Mouse (Mus musculus) hindbrain, embryonic 15.5 days (tissue): Measurements from ENCODE around the gene Basp1. TPM values are rescaled to one million over a fixed set of nuclear protein-coding genes. Genes with fewer than 3 reads are reported as not detected.
"Not testable (repeated sequence)": the region's sequence is repeated elsewhere in the genome, so short reads cannot be mapped to it uniquely, and the experiment has no call there.

ENCODE experiments used
- ATAC-seq: fragments of 200-750 bp; cut with Nextera tagmentation; 2 replicates; pipeline ENCODE4 v1.8.0; 2017; ENCODE audit warnings: low read depth, moderate number of reproducible peaks, moderate TSS enrichment; ENCODE audit not compliant: low FRiP score
- H3K27ac ChIP-seq: fragments of 300-500 bp; sonication (generic); replicated peaks from 2 replicates; pipeline ENCODE4 v1.5.1; 2015; ENCODE audit warnings: mild to moderate bottlenecking, inconsistent platforms
- H3K27me3 ChIP-seq: fragments of 300-500 bp; sonication (generic); 2 replicates; pipeline ENCODE4 v1.6.1; 2015; ENCODE audit warnings: control low read depth, inconsistent platforms
- H3K36me3 ChIP-seq: fragments of 300-500 bp; sonication (generic); 2 replicates; pipeline ENCODE4 v1.6.1; 2015; ENCODE audit warnings: control low read depth, inconsistent platforms
- H3K4me1 ChIP-seq: fragments of 300-500 bp; sonication (generic); replicated peaks from 2 replicates; pipeline ENCODE4 v1.6.1; 2015; ENCODE audit warnings: control low read depth, inconsistent platforms
- H3K4me2 ChIP-seq: fragments of 300-500 bp; sonication (generic); 2 replicates; pipeline ENCODE4 v1.6.1; 2015; ENCODE audit warnings: moderate library complexity, mild to moderate bottlenecking, inconsistent platforms
- H3K4me3 ChIP-seq: fragments of 300-500 bp; sonication (generic); 2 replicates; pipeline ENCODE4 v1.5.1; 2015; ENCODE audit warnings: mild to moderate bottlenecking, inconsistent platforms
- H3K9ac ChIP-seq: fragments of 300-500 bp; sonication (generic); 2 replicates; pipeline ENCODE4 v1.6.1; 2015; ENCODE audit warnings: inconsistent platforms
- H3K9me3 ChIP-seq: fragments of 300-500 bp; sonication (generic); 2 replicates; pipeline ENCODE4 v1.6.1; 2016; ENCODE audit warnings: control low read depth, inconsistent platforms
- WGBS: fragments of 180-500 bp; shearing (Covaris S2); methylation state at CpG from one replicate; pipeline ENCODE4 v1.1.7; 2015; 5-methylcytosine and 5-hydroxymethylcytosine counted together
- polyA plus RNA-seq: library from polyadenylated mRNA; unstranded; fragments of >200 nt; fragmentation: Nextera tagmentation; extraction: Ambion mirVana; gene quantifications from 2 replicates; pipeline ENCODE4 v1.2.1, GENCODE M21; 2015

Basp1 gene
- polyA plus RNA-seq, result 376 and 413 TPM in 2 replicates

DNA sequence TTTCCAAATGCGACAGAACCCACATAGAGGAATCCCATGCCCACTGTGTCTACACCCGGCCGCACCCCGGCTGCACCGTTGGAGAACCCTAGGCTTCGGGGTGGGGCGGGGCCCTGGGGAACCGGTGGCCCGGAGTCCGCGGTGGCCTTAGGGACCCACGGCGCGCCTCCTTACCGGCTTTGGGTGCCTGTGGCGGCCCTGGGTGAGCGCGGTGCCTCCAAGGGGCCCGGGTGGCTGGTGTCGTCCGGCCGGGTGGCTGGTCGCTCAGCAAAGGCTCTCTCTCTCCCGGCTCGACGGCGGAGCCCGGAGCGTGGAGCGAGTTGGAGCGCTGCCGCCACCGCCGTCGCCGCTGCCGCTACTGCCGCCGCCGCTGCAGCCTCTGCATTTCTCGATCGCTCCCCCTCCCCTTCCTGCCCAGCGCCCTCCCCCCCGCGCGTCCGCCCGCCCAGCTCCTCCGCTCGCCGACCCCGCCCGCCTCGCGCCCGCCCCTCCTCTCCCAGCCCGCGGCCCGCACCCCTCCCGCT lies at the start of gene Basp1:
Gene Basp1 (minus strand): TSS at position 387 of the 524 bp plus-strand sequence.
- Histone ChIP-seq H3K9ac (peak within 1 kb of the TSS; percentile 100), H3K36me3 (no peaks in the 10 kb centered on the region), H3K4me3 (peak within 1 kb of the TSS; percentile 100), H3K27me3 (no peaks in the 10 kb centered on the region), H3K9me3 (no peaks in the 10 kb centered on the region), H3K4me1 (peaks cover 34% of the 10 kb centered on the region), H3K4me2 (peak within 1 kb of the TSS; percentile 88), H3K27ac (peak within 1 kb of the TSS; percentile 100)
- peak; percentile 65 for ATAC-seq
- WGBS, result under 1% methylated on average over 30 of the region's 60 CpGs

DNA sequence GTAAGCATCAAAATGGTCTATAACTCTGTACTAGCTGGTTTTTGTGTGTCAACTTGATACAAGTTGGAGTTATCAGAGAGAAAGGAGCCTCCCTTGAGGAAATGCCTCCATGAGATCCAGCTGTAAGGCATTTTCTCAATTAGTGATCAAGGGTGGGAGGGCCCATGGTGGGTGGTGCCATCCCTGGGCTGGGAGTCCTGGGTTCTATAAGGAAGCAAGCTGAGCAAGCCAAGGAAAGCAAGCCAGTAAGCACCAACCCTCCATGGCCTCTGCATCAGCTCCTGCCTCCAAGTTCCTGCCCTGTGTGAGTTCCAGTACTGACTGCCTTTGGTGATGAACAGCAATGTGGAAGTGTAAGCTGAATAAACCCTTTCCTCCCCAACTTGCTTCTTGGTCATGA lies 49.5 kb upstream of the Basp1 start:
- H3K9me3 ChIP-seq, H3K27me3 ChIP-seq, H3K4me2 ChIP-seq, H3K36me3 ChIP-seq, H3K4me1 ChIP-seq, H3K27ac ChIP-seq, ATAC-seq, H3K4me3 ChIP-seq, H3K9ac ChIP-seq: not testable (repeated sequence)

DNA sequence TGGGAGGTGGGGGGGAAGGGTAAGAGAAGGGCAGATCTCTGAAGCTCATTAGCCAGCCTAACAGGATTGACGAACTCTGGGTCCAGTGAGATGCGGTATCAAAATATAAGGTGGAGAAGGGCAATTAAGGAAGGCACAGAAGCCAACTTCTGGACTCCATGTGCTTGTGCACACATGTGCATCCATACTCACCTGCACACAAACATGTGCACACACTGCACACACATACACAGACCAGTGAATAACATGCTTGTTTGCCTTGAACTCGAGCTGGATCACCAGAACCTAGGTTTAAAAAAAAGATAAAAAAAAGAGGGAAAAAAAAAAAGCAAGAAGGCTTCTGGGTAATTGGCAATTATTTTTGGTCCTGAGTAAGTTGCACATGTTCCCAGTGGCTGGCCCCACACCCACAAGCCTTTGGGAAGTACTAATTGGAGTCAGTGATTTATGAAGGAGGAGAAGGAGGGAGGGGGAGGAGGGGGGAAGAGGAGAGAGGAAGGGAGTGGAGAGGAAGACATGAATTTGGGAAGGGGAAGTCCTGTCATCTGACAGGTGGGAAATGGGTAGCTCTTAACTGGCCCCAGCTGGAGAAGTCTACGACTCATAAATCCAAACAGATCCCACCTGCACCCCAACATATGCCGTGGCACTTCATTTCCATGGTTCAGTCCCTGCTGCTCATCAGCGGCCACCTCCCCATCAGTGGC lies 48.6 kb upstream of the Basp1 start:
- H3K4me3 ChIP-seq, result no peak overlapping the region
- H3K9me3 ChIP-seq, result no peaks in the 10 kb centered on the region
- no peaks in the 10 kb centered on the region for H3K4me1 ChIP-seq
- no peak overlapping the region for H3K9ac ChIP-seq
- H3K4me2 ChIP-seq, result no peak overlapping the region
- no peaks in the 10 kb centered on the region for H3K36me3 ChIP-seq
- 73% methylated on average over 6 of the region's 6 CpGs for WGBS
- H3K27me3 ChIP-seq, result no peaks in the 10 kb centered on the region
- no peak for ATAC-seq
- H3K27ac ChIP-seq, result no peak overlapping the region

DNA sequence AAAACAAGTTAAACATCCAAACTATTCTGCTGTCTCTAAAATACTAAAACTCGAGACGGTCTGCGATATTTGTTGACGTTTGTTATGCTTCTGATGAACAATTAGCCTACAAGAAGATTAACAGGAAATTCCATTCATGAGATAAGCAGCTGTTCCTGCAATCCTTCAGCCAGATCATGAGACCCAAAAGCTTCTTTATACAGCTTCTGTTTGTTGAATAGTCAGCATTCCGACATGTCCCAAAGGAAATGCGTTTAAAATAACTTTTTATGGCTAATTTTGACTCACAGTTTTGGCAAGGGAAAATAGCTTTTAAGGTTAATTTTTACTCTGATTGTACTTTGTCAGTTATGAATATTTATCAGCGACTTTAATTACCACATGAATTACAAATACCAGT lies 46.3 kb upstream of the Basp1 start:
- Histone ChIP-seq H3K27ac (no peak overlapping the region), H3K9ac (no peak overlapping the region), H3K4me1 (no peaks in the 10 kb centered on the region), H3K27me3 (no peaks in the 10 kb centered on the region), H3K9me3 (no peaks in the 10 kb centered on the region), H3K4me2 (no peak overlapping the region), H3K4me3 (no peak overlapping the region), H3K36me3 (no peaks in the 10 kb centered on the region)
- ATAC-seq, result no peak
- 62% methylated on average over 7 of the region's 7 CpGs for WGBS

DNA sequence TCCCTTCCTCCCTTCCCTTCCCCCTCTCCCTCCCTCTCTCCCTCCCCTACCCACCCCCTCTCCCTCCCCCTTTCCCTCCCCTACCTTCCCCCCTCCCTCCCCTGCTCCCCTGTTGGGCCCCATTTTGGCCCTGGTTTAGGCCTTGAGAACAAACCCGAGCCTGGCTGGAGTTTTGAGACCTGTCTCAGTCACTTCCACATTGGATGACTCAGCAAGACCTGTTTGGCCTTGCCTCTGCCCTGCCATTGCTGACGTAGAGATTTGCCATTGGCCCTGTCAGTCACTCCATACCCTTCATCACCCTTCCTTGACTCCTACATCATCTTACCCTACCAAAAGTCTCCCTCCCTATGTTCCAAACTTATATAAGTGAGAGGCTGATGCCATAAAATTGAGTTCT lies 43.9 kb upstream of the Basp1 start:
- ATAC-seq, result no peak
- no peaks in the 10 kb centered on the region for H3K9me3 ChIP-seq
- no peak overlapping the region for H3K4me3 ChIP-seq
- H3K9ac ChIP-seq, result no peak overlapping the region
- WGBS, result 80% methylated on average over 2 of the region's 2 CpGs
- H3K4me2 ChIP-seq, result no peak overlapping the region
- H3K36me3 ChIP-seq, result no peaks in the 10 kb centered on the region
- H3K27ac ChIP-seq, result no peak overlapping the region
- H3K27me3 ChIP-seq, result no peaks in the 10 kb centered on the region
- no peaks in the 10 kb centered on the region for H3K4me1 ChIP-seq

DNA sequence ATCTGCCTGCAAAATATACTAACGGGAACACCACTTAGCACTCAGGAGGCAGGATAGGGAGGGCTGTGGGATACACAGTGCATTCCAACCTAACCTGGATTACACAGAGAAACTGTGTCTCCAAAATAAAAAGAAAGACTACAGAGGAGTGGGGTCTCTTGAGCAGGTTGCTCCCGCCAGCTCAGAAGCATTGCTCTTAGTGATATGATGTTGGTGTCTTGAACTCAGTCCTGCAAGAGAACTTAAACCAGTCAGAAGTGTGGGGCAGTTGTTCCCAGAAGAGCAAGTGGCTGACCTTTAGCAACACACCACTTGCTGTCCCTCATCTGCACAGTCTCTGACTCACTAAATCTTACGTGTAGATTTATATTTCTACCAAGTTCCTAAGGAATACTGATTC lies 40.0 kb upstream of the Basp1 start:
- no peak overlapping the region for H3K4me2 ChIP-seq
- H3K4me1 ChIP-seq, result no peaks in the 10 kb centered on the region
- H3K36me3 ChIP-seq, result no peaks in the 10 kb centered on the region
- no peak overlapping the region for H3K9ac ChIP-seq
- WGBS, result 85% methylated on average over 3 of the region's 3 CpGs
- no peak overlapping the region for H3K27ac ChIP-seq
- H3K9me3 ChIP-seq, result no peaks in the 10 kb centered on the region
- H3K27me3 ChIP-seq, result no peaks in the 10 kb centered on the region
- no peak overlapping the region for H3K4me3 ChIP-seq
- no peak for ATAC-seq

DNA sequence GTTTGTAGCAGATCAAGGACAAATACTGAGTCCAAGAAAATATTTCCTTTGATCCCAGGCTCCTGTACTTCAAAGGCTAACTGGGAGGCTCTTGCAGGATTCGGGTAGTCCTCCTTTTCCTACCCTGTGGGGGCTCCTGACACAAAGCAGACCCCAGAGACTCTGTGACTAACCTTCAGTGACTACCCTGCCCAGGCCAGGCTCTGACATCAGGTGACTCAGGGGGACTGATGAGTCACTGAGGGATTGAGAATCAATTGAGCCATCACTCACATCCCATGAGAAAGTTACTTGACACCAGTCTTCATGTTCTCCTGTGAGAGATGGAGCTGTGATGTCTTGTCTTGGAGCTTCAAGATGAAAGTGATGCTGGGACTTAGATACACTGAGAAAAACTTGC lies 35.8 kb upstream of the Basp1 start:
- Histone ChIP-seq H3K36me3 (no peaks in the 10 kb centered on the region), H3K27ac (no peak overlapping the region), H3K27me3 (no peaks in the 10 kb centered on the region), H3K4me3 (no peak overlapping the region), H3K4me1 (peaks cover 9% of the 10 kb centered on the region; the same call in 1 of the 2 replicates), H3K9ac (no peak overlapping the region), H3K9me3 (no peaks in the 10 kb centered on the region), H3K4me2 (no peak overlapping the region)
- no peak for ATAC-seq
- 38% methylated on average over 1 of the region's 1 CpGs for WGBS

DNA sequence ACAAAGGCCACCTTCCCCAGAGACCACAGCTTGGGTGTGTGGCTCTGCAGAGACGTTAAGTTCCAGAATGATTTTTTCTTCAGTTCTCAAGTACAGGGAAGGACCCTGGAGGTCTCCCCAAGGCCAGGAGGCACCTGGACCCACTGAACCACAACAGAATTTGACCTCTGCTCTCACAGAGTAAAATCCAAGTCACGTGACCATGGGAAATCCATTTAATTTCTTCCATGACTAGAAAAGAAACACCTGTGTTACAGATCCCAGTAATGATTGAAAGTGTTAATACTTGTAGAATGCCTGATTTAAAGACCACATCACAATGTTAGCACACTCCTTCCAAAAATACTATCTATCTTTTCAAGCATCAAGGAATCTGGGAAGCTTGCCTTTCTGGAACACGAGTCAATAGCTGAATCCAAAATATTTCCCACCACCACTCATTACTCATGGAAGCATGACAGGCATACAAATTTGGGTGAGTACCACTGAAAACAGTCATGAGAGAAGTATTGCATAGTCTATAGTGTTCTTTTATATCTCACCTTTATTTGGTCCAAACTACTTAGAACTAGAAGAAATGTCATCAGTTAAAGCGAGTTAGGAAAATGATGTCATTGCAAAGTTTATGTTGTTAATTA lies 35.3 kb upstream of the Basp1 start:
- WGBS, result 77% methylated on average over 4 of the region's 4 CpGs
- no peak overlapping the region for H3K9ac ChIP-seq
- no peaks in the 10 kb centered on the region for H3K36me3 ChIP-seq
- no peak overlapping the region for H3K4me2 ChIP-seq
- peaks cover 9% of the 10 kb centered on the region; the same call in 1 of the 2 replicates for H3K4me1 ChIP-seq
- no peak overlapping the region for H3K4me3 ChIP-seq
- ATAC-seq, result no peak
- H3K27me3 ChIP-seq, result no peaks in the 10 kb centered on the region
- H3K9me3 ChIP-seq, result no peaks in the 10 kb centered on the region
- no peak overlapping the region for H3K27ac ChIP-seq

DNA sequence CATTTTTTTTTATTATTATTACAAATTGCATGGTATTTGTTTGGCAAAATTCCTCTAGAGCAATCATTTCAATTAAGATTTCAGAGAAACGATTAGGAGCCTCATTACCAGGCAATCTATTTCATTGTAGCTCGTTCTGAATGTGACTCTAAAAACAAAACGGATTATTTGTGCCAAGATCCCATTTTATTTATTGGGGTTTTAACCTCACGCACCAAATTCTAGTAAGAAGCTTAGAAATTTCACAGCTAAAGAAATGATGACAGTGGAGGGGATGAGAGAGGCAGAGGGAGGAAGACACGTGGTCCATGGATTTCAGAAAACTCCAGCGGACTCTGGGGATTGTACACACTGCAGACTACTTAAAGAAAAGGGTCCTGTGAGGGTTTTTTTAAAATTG lies 33.6 kb upstream of the Basp1 start:
- WGBS, result 65% methylated on average over 6 of the region's 6 CpGs
- H3K9me3 ChIP-seq, result no peaks in the 10 kb centered on the region
- ATAC-seq, result no peak
- no peak overlapping the region for H3K27ac ChIP-seq
- no peak overlapping the region for H3K4me2 ChIP-seq
- H3K4me3 ChIP-seq, result no peak overlapping the region
- H3K9ac ChIP-seq, result no peak overlapping the region
- peaks cover 9% of the 10 kb centered on the region; the same call in 1 of the 2 replicates for H3K4me1 ChIP-seq
- no peaks in the 10 kb centered on the region for H3K36me3 ChIP-seq
- no peaks in the 10 kb centered on the region for H3K27me3 ChIP-seq

DNA sequence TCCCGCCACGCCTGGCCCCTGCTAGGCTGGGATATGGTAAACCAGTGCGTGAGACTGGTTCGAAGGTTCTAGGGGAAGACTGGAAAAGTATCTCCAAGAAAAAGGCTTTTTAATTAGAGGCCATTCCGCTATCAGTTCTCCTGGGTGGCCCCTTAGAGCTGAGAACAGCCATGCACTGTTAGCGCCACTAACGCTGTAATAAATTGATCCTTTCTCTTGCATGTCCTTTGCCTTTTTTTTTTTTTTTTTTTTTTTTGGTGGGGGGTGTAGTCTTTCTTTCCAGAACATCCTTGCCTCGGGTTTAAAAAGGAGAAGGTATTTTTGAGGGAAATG lies 32.6 kb upstream of the Basp1 start:
- no peaks in the 10 kb centered on the region for H3K9me3 ChIP-seq
- no peak for ATAC-seq
- H3K36me3 ChIP-seq, result no peaks in the 10 kb centered on the region
- peak overlapping the region; percentile 40 for H3K4me2 ChIP-seq
- H3K4me3 ChIP-seq, result no peak overlapping the region
- H3K27me3 ChIP-seq, result no peaks in the 10 kb centered on the region
- no peak overlapping the region for H3K9ac ChIP-seq
- H3K27ac ChIP-seq, result no peak overlapping the region
- 36% methylated on average over 8 of the region's 8 CpGs for WGBS
- peaks cover 14% of the 10 kb centered on the region; the same call in 1 of the 2 replicates for H3K4me1 ChIP-seq

DNA sequence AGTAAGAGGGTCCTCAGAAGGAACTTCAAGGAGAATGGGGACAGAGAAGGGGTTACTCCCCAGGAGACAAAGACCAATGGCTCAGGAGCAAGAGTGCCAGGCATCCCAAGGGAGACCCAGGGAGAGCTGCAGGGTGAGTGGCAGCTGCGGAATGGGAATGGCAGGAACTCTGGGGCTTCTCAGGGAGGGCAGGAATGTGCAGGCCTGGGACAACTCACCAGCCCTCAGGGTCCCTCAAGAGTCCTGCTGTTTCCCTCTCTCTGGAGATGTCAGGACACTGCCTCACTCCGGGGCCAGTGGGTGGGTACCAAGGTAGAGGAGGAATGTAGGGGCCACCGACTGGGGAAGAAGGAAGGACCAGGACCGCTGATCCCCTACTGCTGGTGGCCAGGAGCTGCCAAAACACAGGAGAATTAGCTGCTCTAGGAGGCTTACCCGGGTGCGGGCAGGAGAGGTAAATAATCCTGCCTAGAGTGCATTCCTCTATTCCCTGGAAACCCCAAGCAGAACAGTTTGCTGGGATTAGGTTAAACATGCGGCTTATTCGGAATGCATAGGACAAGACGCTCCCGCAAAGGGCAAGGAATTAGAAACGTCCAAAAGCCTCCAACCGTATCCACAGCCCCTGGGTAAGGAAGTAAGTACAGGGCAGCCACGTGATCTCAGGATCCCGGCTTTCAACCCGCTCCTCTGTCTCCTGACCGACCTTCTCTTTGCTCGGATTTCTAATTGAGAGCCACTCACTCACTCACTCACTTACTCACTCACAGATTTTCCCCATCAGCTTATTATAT lies 32.0 kb upstream of the Basp1 start:
- no peaks in the 10 kb centered on the region for H3K9me3 ChIP-seq
- peak overlapping the region; percentile 40 for H3K4me2 ChIP-seq
- H3K4me1 ChIP-seq, result peaks cover 14% of the 10 kb centered on the region; the same call in 1 of the 2 replicates
- H3K9ac ChIP-seq, result no peak overlapping the region
- H3K36me3 ChIP-seq, result no peaks in the 10 kb centered on the region
- no peak overlapping the region for H3K4me3 ChIP-seq
- H3K27me3 ChIP-seq, result no peaks in the 10 kb centered on the region
- H3K27ac ChIP-seq, result no peak overlapping the region
- WGBS, result 13% methylated on average over 17 of the region's 17 CpGs
- no peak for ATAC-seq

DNA sequence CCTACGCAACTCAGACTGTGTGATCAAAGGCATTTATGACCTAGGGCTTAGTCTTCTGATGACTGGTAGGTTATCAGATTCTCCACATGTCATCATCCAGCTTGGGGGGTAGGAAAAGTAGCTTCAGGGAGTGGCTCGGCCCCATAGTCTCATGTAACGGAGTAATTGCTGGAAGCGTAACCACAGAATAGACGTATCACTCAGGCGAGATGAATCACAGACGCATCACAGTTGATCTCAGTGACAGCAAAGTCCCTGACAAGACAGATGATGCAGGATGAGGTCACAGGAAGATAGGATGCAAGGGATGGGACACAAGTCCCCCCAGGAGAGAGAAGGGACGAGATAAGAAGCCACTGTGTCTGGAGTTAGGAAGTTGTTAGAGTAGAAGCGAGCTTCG lies 30.6 kb upstream of the Basp1 start:
- Histone ChIP-seq H3K27me3 (no peaks in the 10 kb centered on the region), H3K4me2 (no peak overlapping the region), H3K4me1 (peaks cover 14% of the 10 kb centered on the region; the same call in 1 of the 2 replicates), H3K36me3 (no peaks in the 10 kb centered on the region), H3K9me3 (no peaks in the 10 kb centered on the region), H3K4me3 (no peak overlapping the region), H3K9ac (no peak overlapping the region), H3K27ac (no peak overlapping the region)
- WGBS, result 88% methylated on average over 10 of the region's 10 CpGs
- no peak for ATAC-seq
